Mouse (Mus musculus) megakaryocyte, embryonic 14.5 days (primary cell): ENCODE measurements around the gene Bri3bp.

Source experiments
- FLI1 ChIP-seq: IDR thresholded peaks from 2 replicates; pipeline ENCODE4 v1.6.1; 2012; ENCODE audit warnings: low read length, inconsistent platforms, mixed read lengths
- GATA1 ChIP-seq: IDR thresholded peaks from 3 replicates; pipeline ENCODE4 v1.6.1; 2012; ENCODE audit warnings: mixed read lengths, low read length, inconsistent platforms, borderline replicate concordance

DNA sequence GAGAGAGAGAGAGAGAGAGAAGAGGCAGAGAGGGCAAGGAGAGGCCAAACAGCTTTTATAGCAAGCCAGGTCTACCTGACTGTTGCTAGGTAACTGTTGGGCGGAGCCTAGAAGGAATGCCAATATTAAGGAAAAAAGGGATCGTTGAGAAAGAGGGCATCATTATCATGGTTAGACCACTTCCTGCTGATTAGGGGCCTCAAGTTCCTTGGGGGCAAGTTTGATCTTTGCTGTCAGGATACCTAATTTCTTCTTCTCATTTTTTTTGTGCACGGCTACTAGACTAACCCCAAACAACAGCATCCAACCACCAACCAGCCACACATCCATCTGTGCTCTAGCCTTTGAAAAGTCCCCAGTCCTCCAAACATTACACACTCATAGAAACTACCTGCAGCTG, 2.5 kb downstream of the Bri3bp start:
- TF ChIP-seq GATA1 (no peak), FLI1 (no peak)
